Mouse (Mus musculus) thymus, adult 2 months (tissue): ENCODE measurements at regions not wholly inside any gene's neighbourhood (a gene's known extent, or its start where the extent isn't known, plus 50 kb on each side); places are given as distances from the start of the nearest gene placed in this dataset.

Experiments
- CTCF ChIP-seq: fragments of 200-500 bp; IDR thresholded peaks from 2 replicates; pipeline ENCODE4 v1.5.1; 2012; ENCODE audit warnings: mild to moderate bottlenecking, control low read depth, low read length, moderate library complexity, borderline replicate concordance; ENCODE audit not compliant: control insufficient read depth, poor library complexity, insufficient read depth; ENCODE audit errors: extremely low read depth
- POLR2A ChIP-seq: fragments of 200-500 bp; IDR thresholded peaks from 2 replicates; pipeline ENCODE4 v1.6.1; 2012; ENCODE audit warnings: mild to moderate bottlenecking, low read length, control low read depth, moderate library complexity; ENCODE audit not compliant: control insufficient read depth, poor library complexity, insufficient read depth; ENCODE audit errors: extremely low read depth

DNA sequence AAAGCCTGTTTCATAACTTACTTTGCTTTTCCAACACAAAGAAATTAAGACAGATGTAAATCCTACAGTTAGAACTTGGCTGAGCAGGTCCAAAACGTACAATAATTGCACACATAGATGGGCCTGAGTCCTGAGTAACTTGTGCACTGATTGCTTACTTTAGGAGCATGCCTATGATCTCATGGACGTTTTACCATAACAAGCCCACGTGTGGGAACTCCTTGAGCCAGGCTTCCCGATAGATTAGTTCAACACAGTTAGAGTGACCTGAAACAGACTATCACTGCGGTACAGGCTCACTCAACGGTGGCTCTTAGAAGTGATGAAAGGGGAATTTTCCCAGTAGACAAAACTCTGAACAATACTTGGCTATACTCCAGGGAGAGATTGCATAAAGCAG lies 193.9 kb upstream of the Tank start:
- TF ChIP-seq CTCF (no peak), POLR2A (no peak)
